Mouse (Mus musculus): ENCODE measurements at regions not wholly inside any gene's neighbourhood (a gene's known extent, or its start where the extent isn't known, plus 50 kb on each side); places are given as distances from the start of the nearest gene placed in this dataset.

GRCm38 (mm10) chr16:95842766-95843165, 140.9 kb downstream of the Ets2 start:
- DNase-seq (ENCODE audit: low spot score in 2 of 2): no peak

GRCm38 (mm10) chr16:95839512-95840253, 137.8 kb downstream of the Ets2 start:
- DNase-seq (ENCODE audit: low spot score in 2 of 2): no peak

DNA sequence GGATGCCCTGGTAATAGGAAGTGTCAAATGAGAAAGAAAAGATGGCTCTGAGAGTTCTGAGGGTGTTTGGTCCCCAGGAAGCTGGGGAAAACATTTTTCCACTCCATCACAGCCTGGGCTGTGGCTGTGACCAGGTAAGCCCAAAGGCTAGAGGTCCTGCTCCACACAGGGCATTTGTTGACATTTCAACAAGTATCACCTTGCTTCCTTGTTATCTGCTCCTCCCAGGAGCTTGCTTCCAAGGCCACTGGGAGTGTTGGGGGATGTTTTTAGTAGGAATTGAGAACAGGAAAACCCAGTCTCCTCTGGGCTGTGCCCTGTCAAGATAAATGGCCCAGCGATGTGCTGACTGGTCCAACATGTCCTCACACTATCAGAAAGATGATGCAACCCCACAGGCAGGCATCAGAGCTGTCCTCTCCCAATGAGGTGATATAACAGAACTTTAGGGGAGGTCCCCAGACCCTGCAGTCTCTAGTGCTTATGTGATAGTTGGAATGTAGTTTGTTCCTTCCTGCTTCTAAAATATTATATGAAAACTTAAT, 137.1 kb downstream of the Ets2 start:
- DNase-seq (ENCODE audit: low spot score in 2 of 2): no peak

DNA sequence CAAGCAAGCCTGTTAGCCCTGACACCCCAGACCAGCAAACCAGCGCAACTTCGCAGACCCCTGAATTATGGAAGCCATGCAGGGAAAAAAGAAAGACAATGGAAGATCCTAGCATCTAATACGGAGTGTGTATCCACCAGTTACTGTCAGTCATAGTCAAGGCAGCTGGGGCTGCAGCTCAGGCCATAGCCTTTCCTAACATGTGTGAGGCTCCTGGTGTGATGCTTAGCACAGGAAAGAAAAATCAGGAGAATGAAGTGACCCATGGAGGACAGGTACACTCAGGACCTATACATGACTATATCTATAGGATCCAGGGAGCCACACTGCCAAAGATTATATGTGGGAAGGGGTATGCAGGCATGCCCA, 136.6 kb downstream of the Ets2 start:
- no peak for DNase-seq (ENCODE audit: low spot score in 2 of 2)

- no peak for DNase-seq (ENCODE audit: low spot score in 2 of 2)
These were observed 136.0 kb downstream of the Ets2 start for GRCm38 (mm10) chr16:95837723-95838477.

- DNase-seq (ENCODE audit: low spot score in 2 of 2): no peak
These were observed 134.1 kb downstream of the Ets2 start for GRCm38 (mm10) chr16:95835941-95836340.

- no peak for DNase-seq (ENCODE audit: low spot score in 2 of 2)
These were observed 132.8 kb downstream of the Ets2 start for GRCm38 (mm10) chr16:95834556-95835288.

DNA sequence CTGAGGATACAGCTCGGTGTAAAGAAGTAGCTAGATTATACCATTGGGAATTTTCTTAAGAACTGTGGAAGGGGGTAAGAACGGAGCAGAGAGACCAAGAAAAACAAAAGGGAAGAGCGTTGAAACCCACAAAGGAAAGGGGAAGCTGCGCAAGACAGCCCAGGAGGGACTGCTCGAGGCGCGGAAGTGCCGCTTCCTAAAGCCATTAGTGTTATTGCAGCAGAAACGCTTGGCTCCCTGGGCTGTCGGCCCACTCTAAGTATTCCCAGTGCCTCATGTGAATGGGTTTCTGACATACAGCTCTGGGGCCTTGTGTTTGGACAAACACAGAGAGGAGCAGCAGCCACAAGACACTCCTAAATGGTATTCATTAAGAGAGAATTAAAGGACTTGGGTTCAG, 131.6 kb downstream of the Ets2 start:
- DNase-seq (ENCODE audit: low spot score in 2 of 2): no peak

DNA sequence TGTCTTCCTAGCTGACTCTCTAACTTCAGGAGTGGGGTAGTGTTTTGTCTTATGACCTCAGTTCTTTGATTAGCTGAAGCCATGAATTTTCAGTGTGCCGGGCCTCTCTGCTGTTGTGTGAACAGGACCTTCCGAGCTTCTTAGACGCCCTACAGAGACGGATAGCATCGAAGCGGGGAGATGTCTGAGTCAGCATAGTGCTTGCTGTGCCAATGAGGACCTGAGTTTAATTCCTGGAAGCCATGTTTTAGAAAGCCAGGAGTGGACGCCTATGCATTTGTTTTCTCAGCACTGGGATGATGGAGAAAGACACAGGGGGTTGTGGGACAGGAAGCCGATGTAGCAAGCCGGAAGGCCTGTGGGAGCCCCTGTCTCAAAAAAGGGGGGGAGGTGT, 130.5 kb downstream of the Ets2 start:
- no peak for DNase-seq (ENCODE audit: low spot score in 2 of 2)

DNA sequence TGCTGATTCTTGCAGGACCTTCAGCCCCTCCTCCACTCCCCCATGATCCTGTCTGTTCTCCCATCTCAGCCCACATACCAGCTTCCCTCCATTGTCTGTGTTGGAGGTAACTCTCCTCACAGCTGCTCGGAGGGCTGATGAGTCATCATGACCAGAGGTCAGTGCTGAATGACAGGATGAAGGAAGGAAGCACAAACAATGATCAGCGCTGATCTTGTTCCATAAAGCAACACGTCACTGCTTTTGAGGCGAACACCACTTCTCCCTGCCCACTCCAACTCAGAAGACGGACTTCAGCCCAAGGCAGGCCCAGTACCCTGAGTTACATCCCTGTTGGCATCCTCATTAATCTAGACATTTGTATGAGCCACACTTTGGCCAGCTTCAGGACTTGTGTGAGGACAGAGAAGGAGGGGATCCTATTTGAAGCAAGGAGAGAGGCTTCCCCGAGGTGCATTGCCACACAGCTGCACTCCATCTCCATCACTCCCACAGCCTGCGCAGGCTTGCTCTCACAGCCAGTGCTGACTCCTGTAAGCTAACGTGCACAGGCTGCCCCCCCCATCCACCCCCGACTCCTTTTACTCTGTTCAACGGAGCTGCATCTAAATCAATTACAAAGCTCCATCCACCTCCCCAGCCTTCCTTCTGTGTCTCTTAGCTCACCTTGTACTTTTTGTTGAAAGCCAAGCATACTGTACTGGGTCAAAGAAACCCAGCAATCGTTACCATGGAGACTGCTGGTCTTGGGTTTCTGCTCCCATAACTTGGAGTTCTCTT, 129.9 kb downstream of the Ets2 start:
- no peak for DNase-seq (ENCODE audit: low spot score in 2 of 2)

DNA sequence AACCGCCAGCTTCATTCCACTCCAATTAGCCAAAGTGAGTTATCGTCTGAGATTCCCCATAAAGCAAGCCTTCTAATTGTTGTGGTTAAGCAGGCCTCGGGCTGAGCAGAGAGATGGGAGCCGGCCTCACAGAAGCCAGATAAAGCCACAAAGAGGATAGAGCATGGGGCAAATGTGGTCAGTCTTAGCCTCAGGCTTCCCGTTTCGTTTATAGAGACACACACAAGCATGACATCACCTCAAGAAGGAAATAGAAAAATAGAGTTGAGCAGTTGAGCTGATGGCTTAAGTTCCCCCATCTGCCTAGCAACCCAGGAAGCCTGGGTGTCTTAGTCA, 125.5 kb downstream of the Ets2 start:
- no peak for DNase-seq (ENCODE audit: low spot score in 2 of 2)

GRCm38 (mm10) chr16:95826681-95827401, 125.0 kb downstream of the Ets2 start:
- no peak for DNase-seq (ENCODE audit: low spot score in 2 of 2)

DNA sequence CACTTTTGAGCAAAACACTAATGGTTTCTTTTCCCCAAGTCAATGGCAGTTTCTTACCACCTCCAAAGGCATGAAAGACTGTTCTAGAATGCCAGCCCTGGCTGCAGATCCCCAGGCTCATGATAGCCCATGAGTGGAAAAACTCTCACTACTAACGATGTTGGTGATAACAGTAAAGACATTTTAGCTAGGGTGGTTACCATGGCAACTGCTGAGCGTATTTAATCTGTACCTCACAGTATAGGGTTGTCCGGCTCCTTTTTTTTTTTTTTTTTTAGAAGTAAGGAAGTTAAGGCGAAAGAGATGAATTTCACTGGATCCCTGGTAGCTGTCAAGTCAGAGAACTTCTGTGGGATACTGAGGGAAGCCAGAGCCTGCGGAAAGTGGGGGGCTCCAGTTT, 123.8 kb downstream of the Ets2 start:
- no peak for DNase-seq (ENCODE audit: low spot score in 2 of 2)

DNA sequence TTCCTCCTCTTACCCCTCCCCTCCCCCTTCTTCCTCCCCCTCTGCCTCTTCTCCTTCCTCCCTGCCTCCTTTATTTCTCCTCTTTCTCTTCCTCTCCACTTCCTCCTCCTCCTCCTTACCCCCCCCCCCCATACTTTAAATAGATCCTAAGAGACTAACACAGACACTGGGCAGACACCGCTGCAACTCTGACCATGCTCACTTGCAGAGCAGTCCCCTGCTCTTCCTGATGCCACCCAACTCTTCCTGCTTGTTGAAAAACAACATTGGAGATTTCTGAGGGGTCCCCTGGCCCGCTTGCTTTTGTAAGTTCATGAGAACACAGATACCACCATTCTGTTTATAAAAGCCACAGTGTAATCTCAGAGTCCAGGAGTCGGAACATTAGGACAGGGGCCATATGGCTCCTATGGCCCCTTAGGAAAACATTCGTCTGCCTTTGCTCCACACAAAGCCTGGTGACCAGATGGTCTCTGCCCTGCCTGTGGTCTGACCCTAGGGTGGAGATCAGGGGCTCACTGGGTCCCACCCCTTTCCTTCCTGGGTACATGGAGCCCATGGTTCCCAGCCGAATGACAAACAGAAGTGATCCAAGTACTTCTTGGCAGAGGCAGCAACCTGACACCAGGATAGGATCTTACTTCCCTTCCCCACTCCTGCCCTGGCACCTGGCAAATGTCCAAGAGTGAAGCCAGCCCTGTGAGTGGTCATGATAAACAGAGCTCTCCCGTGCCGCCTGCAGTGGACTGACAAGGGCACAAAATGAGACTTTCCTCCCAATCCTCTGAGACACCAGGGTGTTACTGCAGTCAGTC, 123.1 kb downstream of the Ets2 start:
- DNase-seq (ENCODE audit: low spot score in 2 of 2): peak; percentile 37 to 71

DNA sequence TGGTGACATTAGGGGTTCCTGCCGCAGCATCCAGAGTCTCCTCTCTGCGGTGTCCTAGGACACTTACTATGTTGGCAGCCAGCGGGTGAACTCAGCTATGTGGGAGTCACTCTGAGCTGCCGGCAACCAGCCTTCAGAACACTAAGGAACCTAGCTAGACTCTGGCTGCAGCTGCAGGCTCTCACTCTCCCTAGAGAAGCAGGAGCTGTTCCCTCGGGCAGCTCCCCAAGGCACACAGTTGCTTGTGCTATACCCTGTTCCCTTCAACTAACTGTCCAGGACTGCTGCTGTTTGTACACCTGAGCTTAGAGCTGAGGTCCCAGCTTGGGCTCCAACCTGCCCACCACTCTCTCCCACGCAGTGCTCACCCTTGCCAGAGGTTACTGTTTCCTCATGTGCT, 121.9 kb downstream of the Ets2 start:
- no peak for DNase-seq (ENCODE audit: low spot score in 2 of 2)

DNA sequence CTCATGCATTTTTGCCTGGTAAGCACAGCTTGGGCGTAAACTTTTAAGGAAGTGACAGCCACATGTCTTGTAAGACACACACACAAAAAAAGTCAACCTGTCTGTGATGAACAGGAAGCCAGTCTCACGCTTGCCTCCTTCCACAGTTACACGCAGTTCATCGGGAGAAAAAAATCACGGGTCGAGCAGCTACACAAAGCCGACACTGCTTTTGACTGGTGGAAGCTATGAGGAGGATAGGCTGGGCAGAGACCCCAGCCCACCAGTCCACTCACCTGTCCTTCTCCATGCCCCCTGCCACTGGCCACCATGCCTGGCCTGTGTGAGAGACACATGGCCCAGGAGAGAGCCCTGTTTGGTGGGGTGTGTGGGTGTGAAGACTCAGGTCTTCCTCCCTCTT, 119.2 kb downstream of the Ets2 start:
- DNase-seq (ENCODE audit: low spot score in 2 of 2): no peak

- no peak for DNase-seq (ENCODE audit: low spot score in 2 of 2)
These were observed 118.7 kb downstream of the Ets2 start for GRCm38 (mm10) chr16:95820606-95821005.

DNA sequence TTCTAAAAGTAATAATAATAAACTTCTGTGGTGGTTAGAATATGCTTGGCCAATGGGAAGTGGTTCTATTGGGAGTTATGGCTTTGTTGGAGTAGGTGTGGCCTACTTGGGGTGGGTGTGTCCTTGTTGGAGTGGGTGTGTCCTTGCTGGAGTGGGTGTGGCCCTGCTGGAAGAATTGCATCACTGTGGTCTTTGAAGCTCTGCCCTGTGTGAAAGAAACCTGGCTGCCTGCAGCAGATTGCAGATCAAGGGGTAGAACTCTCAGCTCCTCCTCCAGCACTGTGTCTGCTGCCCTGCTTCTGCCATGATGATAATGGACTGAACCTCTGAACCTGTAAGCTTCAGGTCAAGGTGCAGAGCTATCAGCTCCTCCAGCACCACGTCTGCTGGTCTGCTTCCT, 118.1 kb downstream of the Ets2 start:
- no peak for DNase-seq (ENCODE audit: low spot score in 2 of 2)

DNA sequence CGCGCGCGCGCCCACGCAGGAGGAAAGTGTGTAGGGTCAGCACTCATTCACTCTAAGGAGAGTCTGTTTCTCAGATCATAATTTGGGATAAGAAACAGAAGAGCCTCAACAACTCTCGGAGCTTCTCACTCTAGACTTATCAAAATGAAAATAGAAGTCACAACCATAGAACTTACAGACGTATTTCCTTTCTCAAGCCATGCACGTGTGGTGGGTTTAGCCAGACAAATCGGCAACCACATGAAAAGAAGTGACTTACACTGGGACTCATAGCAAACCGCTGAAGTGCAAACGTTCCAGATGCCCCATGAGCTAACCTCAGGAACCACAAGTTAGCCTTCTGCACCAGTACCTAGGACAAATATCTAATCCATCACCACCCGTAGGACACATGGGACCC, 114.1 kb downstream of the Ets2 start:
- no peak for DNase-seq (ENCODE audit: low spot score in 2 of 2)

DNA sequence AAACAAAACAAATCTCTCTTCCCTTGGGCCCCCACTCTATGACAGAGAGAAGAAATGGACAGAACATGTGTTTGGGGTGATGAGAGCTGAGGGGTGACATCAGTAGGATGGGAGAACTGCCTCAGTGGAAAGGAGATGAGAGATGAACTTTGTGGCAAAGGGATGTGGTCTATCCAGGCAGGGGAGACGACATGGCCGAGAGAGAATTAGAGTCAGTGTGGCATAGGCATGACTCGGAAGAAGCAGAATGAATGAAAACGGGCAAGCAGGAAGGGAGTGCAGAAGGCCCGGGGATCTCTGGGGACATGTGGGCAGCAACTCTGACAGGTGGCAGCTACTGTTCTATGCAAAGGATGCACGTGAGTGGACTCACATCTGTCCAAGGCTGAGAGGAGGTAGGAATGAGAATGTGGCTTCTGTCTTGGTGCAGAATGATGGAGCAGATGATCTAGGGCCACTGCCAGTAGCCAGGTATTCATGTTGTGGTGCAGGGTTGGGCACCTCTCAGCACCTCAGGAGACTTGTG, 113.4 kb downstream of the Ets2 start:
- DNase-seq (ENCODE audit: low spot score in 2 of 2): no peak

All from urinary bladder, postnatal 36 days (tissue).